ENCODE assay signal across 8 mouse cellular contexts in the genomic region with DNA sequence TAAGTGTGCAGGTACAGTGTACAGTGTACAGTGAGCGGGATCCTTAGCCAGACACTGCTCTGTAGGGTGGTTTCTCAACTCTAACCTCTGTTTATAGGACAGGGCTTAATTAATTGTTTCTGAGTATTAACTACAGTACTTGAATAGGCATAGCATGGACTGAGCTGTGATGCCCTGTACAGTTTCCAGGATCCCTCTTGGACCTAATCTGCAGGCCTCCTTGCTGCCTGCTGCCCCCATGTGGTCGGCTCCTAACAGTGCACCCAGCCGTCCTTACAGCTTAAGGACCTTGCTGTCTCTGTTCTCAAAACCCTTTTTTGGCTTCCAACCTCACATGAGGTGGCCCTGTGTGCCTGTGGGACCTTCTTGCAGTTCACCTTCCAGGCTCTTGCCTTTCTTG. TPM values are rescaled to one million over a fixed set of nuclear protein-coding genes. Genes with fewer than 3 reads are reported as not detected.
A peak's percentile ranks its signal among the peaks of the same experiment; 100 is the strongest.
DNase-seq lines count a peak whose midpoint lies in the region; TF ChIP-seq lines count a peak whose summit lies in the region.

No protein-coding gene starts in this region.

- H3K4me1 ChIP-seq in cortical plate, adult 2 months (ENCODE audit: control insufficient read depth, insufficient read depth, low read length) = no peaks in the 10 kb centered on the region; the same call in 1 of the 2 replicates

- H3K27ac ChIP-seq in cortical plate, adult 2 months (ENCODE audit: insufficient read depth, low read length) = no peak overlapping the region

- intact Hi-C loops in gastrocnemius, postnatal 14 days (cut with DNase I; ENCODE audit: low total_unique reads) = loop anchor here (5.0 kb wide), 1 partner anchor 89 kb away; no protein-coding TSS in a partner anchor

- peak; percentile 88 for TF ChIP-seq CTCF in cortical plate, adult 2 months (IDR thresholded peaks at IDR 0.05; ENCODE audit: extremely low read depth, insufficient read depth, low read length)

- no peak for TF ChIP-seq POLR2A in cortical plate, adult 2 months (IDR thresholded peaks at IDR 0.05; ENCODE audit: extremely low read depth, insufficient read depth, low read length)

- no peak overlapping the region for H3K4me3 ChIP-seq in cortical plate, adult 2 months (ENCODE audit: insufficient read depth, low read length)

- peak; percentile 14 for DNase-seq in CD4-positive helper T cell, adult 2 months (ENCODE audit: low read depth, low spot score)
- DNase-seq in adipocyte (ENCODE audit: low spot score) (peak; percentile 74), MN1 (ENCODE audit: low spot score) (no peak)
- DNase-seq in gastrocnemius, postnatal 14 days = peak; percentile 76
- peak; percentile 70 to 90 for DNase-seq in kidney, postnatal 36 days
- peak; percentile 50 to 58 for DNase-seq in lung, adult 18-20 months
- DNase-seq in ovary, postnatal 14 days (ENCODE audit: low spot score) = peak; percentile 63

RNA-seq across cellular contexts. Expression of gene Dact2, which starts 2.0 kb away (rescaled TPM):
- 69.7 and 71.4 TPM in 2 replicates for polyA plus RNA-seq in cortical plate, adult 2 months (2012; rRNA removed)
- total RNA-seq in gastrocnemius, postnatal 14 days (2021) = 1 to 10 TPM; 2.2 to 3.6 TPM
